ENCODE assay signal across 8 mouse cellular contexts in the genomic region with DNA sequence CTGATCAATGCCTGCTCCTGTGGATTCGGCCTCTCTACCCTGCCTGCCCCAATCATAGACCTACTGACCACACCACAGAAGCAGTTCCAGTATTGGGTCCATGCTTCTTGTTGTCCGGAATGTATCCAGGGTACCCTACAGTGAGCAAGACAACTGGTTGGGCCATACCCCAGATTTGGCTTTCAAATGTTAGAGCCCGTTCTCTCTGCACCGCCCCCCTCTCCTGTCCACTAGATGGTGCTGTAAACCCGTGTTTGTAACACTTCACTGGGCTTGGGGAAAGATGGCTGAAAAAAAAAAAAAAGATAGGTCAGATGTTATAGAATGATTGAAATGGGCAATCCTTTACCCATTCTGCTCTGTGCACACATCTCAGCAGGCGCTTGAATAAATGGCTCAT. TPM values are rescaled to one million over a fixed set of nuclear protein-coding genes. Genes with fewer than 3 reads are reported as not detected.
DNase-seq lines count a peak whose midpoint lies in the region; ATAC-seq and TF ChIP-seq lines count a peak whose summit lies in the region.

No protein-coding gene starts in this region.

- ATAC-seq in intestine, embryonic 14.5 days (replicated peaks; ENCODE audit: low FRiP score, low TSS enrichment, low read depth), result no peak
- ATAC-seq in intestine, embryonic 15.5 days, result no peak
- peak; percentile 71 for ATAC-seq in neural tube, embryonic 11.5 days (ENCODE audit: insufficient read depth, low FRiP score, low TSS enrichment)

- peak; percentile 68 for DNase-seq in intestine, embryonic 14.5 days (ENCODE audit: low spot score)
- peak; percentile 7 for DNase-seq in induced T-regulatory cell, adult 2 months (ENCODE audit: low read depth)
- DNase-seq in left cerebral cortex, postnatal 10 days (ENCODE audit: extremely low spot score in 1 of 2, low spot score in 2 of 2), result peak; percentile 45 to 51
- peak; percentile 65 for DNase-seq in neural tube, embryonic 11.5 days (ENCODE audit: low spot score)
- DNase-seq in testis, postnatal 10 days (ENCODE audit: low spot score), result peak; percentile 60

- H3K4me1 ChIP-seq in intestine, embryonic 14.5 days (replicated peaks; ENCODE audit: control insufficient read depth, insufficient read depth, low read length), result no peaks in the 10 kb centered on the region
- no peaks in the 10 kb centered on the region for H3K4me1 ChIP-seq in intestine, embryonic 15.5 days (replicated peaks)
- H3K4me1 ChIP-seq in bone marrow, adult 2 months (ENCODE audit: control insufficient read depth, insufficient read depth, low read length), result no peaks in the 10 kb centered on the region
- no peaks in the 10 kb centered on the region for H3K4me1 ChIP-seq in embryonic fibroblast, embryonic 13.5 days (ENCODE audit: control insufficient read depth, insufficient read depth, low read length)
- no peaks in the 10 kb centered on the region for H3K4me1 ChIP-seq in neural tube, embryonic 11.5 days (ENCODE audit: control insufficient read depth, insufficient read depth, low read length)

- no peak for TF ChIP-seq POLR2A in bone marrow, adult 2 months (IDR thresholded peaks at IDR 0.05; ENCODE audit: borderline replicate concordance, control insufficient read depth, low read depth, low read length)
- no peak for TF ChIP-seq POLR2A in embryonic fibroblast, embryonic 13.5 days (IDR thresholded peaks at IDR 0.05; ENCODE audit: low read depth, low read length)

- intact Hi-C loops in left cerebral cortex, postnatal 10 days (cut with DNase I), result loop anchor here (5.0 to 10.0 kb wide), 3 partner anchors 319 to 529 kb away; no protein-coding TSS in a partner anchor

- H3K4me2 ChIP-seq in intestine, embryonic 14.5 days (ENCODE audit: low read length), result no peak overlapping the region
- H3K4me2 ChIP-seq in intestine, embryonic 15.5 days (replicated peaks), result no peak overlapping the region
- no peak overlapping the region for H3K4me2 ChIP-seq in neural tube, embryonic 11.5 days (ENCODE audit: low read depth)

- H3K9ac ChIP-seq in intestine, embryonic 14.5 days (ENCODE audit: low read length), result no peak overlapping the region
- no peak overlapping the region for H3K9ac ChIP-seq in intestine, embryonic 15.5 days
- H3K9ac ChIP-seq in neural tube, embryonic 11.5 days (ENCODE audit: low read length), result no peak overlapping the region

- no peaks in the 10 kb centered on the region for H3K36me3 ChIP-seq in intestine, embryonic 14.5 days (ENCODE audit: control insufficient read depth, insufficient read depth, low read length)
- no peaks in the 10 kb centered on the region for H3K36me3 ChIP-seq in intestine, embryonic 15.5 days
- H3K36me3 ChIP-seq in neural tube, embryonic 11.5 days (ENCODE audit: control insufficient read depth, insufficient read depth, low read length), result no peaks in the 10 kb centered on the region

- TF ChIP-seq CTCF in bone marrow, adult 2 months (IDR thresholded peaks at IDR 0.05; ENCODE audit: control insufficient read depth, insufficient read depth, low read length), result peak; percentile 42; the same call in 1 of the 2 replicates
- peak; percentile 19; the same call in 1 of the 2 replicates for TF ChIP-seq CTCF in embryonic fibroblast, embryonic 13.5 days (IDR thresholded peaks at IDR 0.05; ENCODE audit: borderline replicate concordance, insufficient read depth, low read length)

- 22% methylated on average over 6 of the region's 6 CpGs for WGBS in intestine, embryonic 14.5 days
- 25% methylated on average over 6 of the region's 6 CpGs for WGBS in intestine, embryonic 15.5 days
- 18% methylated on average over 6 of the region's 6 CpGs for WGBS in bone marrow, adult 2 months
- 28% methylated on average over 6 of the region's 6 CpGs for WGBS in neural tube, embryonic 11.5 days

- no peaks in the 10 kb centered on the region for H3K27me3 ChIP-seq in intestine, embryonic 14.5 days (replicated peaks; ENCODE audit: control insufficient read depth, insufficient read depth, low read length)
- no peaks in the 10 kb centered on the region for H3K27me3 ChIP-seq in intestine, embryonic 15.5 days (replicated peaks)
- H3K27me3 ChIP-seq in neural tube, embryonic 11.5 days (ENCODE audit: control insufficient read depth, insufficient read depth, low read length), result no peaks in the 10 kb centered on the region

- H3K27ac ChIP-seq in intestine, embryonic 14.5 days (ENCODE audit: low read depth), result no peak overlapping the region
- H3K27ac ChIP-seq in intestine, embryonic 15.5 days, result no peak overlapping the region
- no peak overlapping the region for H3K27ac ChIP-seq in bone marrow, adult 2 months (ENCODE audit: control insufficient read depth, insufficient read depth, low read depth, low read length, poor library complexity)
- H3K27ac ChIP-seq in embryonic fibroblast, embryonic 13.5 days (ENCODE audit: insufficient read depth, low read length), result no peak overlapping the region
- H3K27ac ChIP-seq in neural tube, embryonic 11.5 days (ENCODE audit: low read depth, low read length), result no peak overlapping the region

- H3K9me3 ChIP-seq in intestine, embryonic 14.5 days (ENCODE audit: control insufficient read depth, low read length), result no peaks in the 10 kb centered on the region
- H3K9me3 ChIP-seq in intestine, embryonic 15.5 days, result no peaks in the 10 kb centered on the region
- no peaks in the 10 kb centered on the region for H3K9me3 ChIP-seq in neural tube, embryonic 11.5 days (ENCODE audit: control insufficient read depth, low read length)

- H3K4me3 ChIP-seq in intestine, embryonic 14.5 days (ENCODE audit: low read depth, low read length), result no peak overlapping the region
- H3K4me3 ChIP-seq in intestine, embryonic 15.5 days (replicated peaks), result no peak overlapping the region
- H3K4me3 ChIP-seq in bone marrow, adult 2 months (replicated peaks; ENCODE audit: control insufficient read depth, low read depth, low read length), result no peak overlapping the region
- no peak overlapping the region for H3K4me3 ChIP-seq in embryonic fibroblast, embryonic 13.5 days (ENCODE audit: insufficient read depth, low read length)
- H3K4me3 ChIP-seq in neural tube, embryonic 11.5 days (ENCODE audit: low read depth, low read length), result no peak overlapping the region

RNA-seq across cellular contexts. Expression of gene B3gat2, which starts 56.1 kb away (rescaled TPM):
- polyA plus RNA-seq in intestine, embryonic 14.5 days (2014; fragmentation: Nextera tagmentation; extraction: Ambion mirVana), result 0.43 and 0.83 TPM in 2 replicates
- polyA plus RNA-seq in intestine, embryonic 15.5 days (2015; fragmentation: Nextera tagmentation; extraction: Ambion mirVana), result 0.23 and 0.42 TPM in 2 replicates
- polyA plus RNA-seq in bone marrow, adult 2 months (2011; ENCODE audit: insufficient read depth, insufficient read length, low replicate concordance, missing spikeins), result not detected in 2 replicates
- 0.09 TPM in 1 of 2 replicates, not detected in the other for polyA plus RNA-seq in embryonic fibroblast, embryonic 13.5 days (2011; ENCODE audit: insufficient read length, low read depth, missing spikeins)
- total RNA-seq in left cerebral cortex, postnatal 10 days (2021), result 10 to 100 TPM; 14.7 to 17.1 TPM
- polyA plus RNA-seq in neural tube, embryonic 11.5 days (2014; fragmentation: Nextera tagmentation; extraction: Ambion mirVana), result 2.5 and 2.6 TPM in 2 replicates

Comparison
In these comparisons a context has a peak if more than half of its experiments do, and no peak if none do; other contexts are left out.
1. DNase-seq: peak in every context shown above with its lines; median percentile 68 in intestine, embryonic 14.5 days; 65 in neural tube, embryonic 11.5 days; 60 in testis, postnatal 10 days; 48 in left cerebral cortex, postnatal 10 days; 7 in induced T-regulatory cell, adult 2 months.